Comparison of ENCODE assay signal across 14 mouse cellular contexts in genomic region chr4:82496383-82496782, GRCm38 (mm10).
A peak's percentile ranks its signal among the peaks of the same experiment; 100 is the strongest.
DNase-seq lines count a peak whose midpoint lies in the region; ATAC-seq lines count a peak whose summit lies in the region.
"Had no signal": no experiment of that assay in that cellular context is flagged by ENCODE, and none has a peak within 500 bp of the region (broad histone marks: within the 10 kb centered on the region; RNA-seq: fewer than 3 reads in every experiment).

No protein-coding gene starts in this region.

- no peak for ATAC-seq in hindbrain, embryonic 13.5 days (ENCODE audit: low FRiP score)
- no peak for ATAC-seq in hindbrain, embryonic 12.5 days (ENCODE audit: low FRiP score)
- no peak for ATAC-seq in midbrain, embryonic 13.5 days

- H3K4me2 ChIP-seq in hindbrain, embryonic 13.5 days, result peak overlapping the region; percentile 57
- no peak overlapping the region for H3K4me2 ChIP-seq in hindbrain, embryonic 12.5 days (replicated peaks)
- peak overlapping the region; percentile 37 for H3K4me2 ChIP-seq in midbrain, embryonic 13.5 days (replicated peaks)
- H3K4me2 ChIP-seq: liver, embryonic 13.5 days had no signal

- peaks cover 55% of the 10 kb centered on the region for H3K4me1 ChIP-seq in hindbrain, embryonic 13.5 days (replicated peaks)
- peaks cover 25% of the 10 kb centered on the region for H3K4me1 ChIP-seq in hindbrain, embryonic 12.5 days
- H3K4me1 ChIP-seq in midbrain, embryonic 13.5 days (replicated peaks), result peaks cover 48% of the 10 kb centered on the region
- H3K4me1 ChIP-seq in midbrain, embryonic 10.5 days, result peaks cover 8% of the 10 kb centered on the region; the same call in 1 of the 2 replicates

- H3K27ac ChIP-seq in hindbrain, embryonic 13.5 days, result peak overlapping the region; percentile 82
- H3K27ac ChIP-seq in hindbrain, embryonic 12.5 days, result no peak overlapping the region
- no peak overlapping the region; the same call in 1 of the 2 replicates for H3K27ac ChIP-seq in midbrain, embryonic 13.5 days
- H3K27ac ChIP-seq in midbrain, embryonic 10.5 days (replicated peaks), result no peak overlapping the region
- H3K27ac ChIP-seq: liver, embryonic 13.5 days had no signal

- no peaks in the 10 kb centered on the region for H3K9me3 ChIP-seq in hindbrain, embryonic 13.5 days
- no peaks in the 10 kb centered on the region for H3K9me3 ChIP-seq in hindbrain, embryonic 12.5 days (replicated peaks)
- no peaks in the 10 kb centered on the region for H3K9me3 ChIP-seq in midbrain, embryonic 13.5 days
- H3K9me3 ChIP-seq in midbrain, embryonic 10.5 days (replicated peaks), result no peaks in the 10 kb centered on the region
- H3K9me3 ChIP-seq: liver, embryonic 13.5 days had no signal

- DNase-seq in cerebellum, adult 9-10 months, result peak; percentile 65
- no peak for DNase-seq in cerebellum, adult 9-11 months
- no peak for DNase-seq in midbrain, embryonic 10.5 days (ENCODE audit: low spot score)
- DNase-seq in adrenal gland, postnatal 25 days, result no peak
- no peak for DNase-seq in frontal cortex, postnatal 10 days (ENCODE audit: low spot score in 2 of 2)
- DNase-seq: adrenal gland, adult 8-10 months; gastrocnemius, postnatal 36 days; kidney, adult 8-10 months; liver, embryonic 13.5 days; retina, postnatal 1 day; spleen, adult 18-20 months had no signal

- H3K36me3 ChIP-seq in hindbrain, embryonic 13.5 days, result peaks cover 7% of the 10 kb centered on the region
- peaks cover 20% of the 10 kb centered on the region for H3K36me3 ChIP-seq in hindbrain, embryonic 12.5 days
- peaks cover 10% of the 10 kb centered on the region for H3K36me3 ChIP-seq in midbrain, embryonic 13.5 days
- H3K36me3 ChIP-seq in midbrain, embryonic 10.5 days, result peaks cover 22% of the 10 kb centered on the region

- no peaks in the 10 kb centered on the region for H3K27me3 ChIP-seq in hindbrain, embryonic 13.5 days
- H3K27me3 ChIP-seq in hindbrain, embryonic 12.5 days, result no peaks in the 10 kb centered on the region; the same call in 1 of the 2 replicates
- no peaks in the 10 kb centered on the region for H3K27me3 ChIP-seq in midbrain, embryonic 13.5 days
- H3K27me3 ChIP-seq in midbrain, embryonic 10.5 days (ENCODE audit: low read depth, poor library complexity, severe bottlenecking), result peaks cover 28% of the 10 kb centered on the region

- peak overlapping the region; percentile 68 for H3K9ac ChIP-seq in hindbrain, embryonic 13.5 days
- H3K9ac ChIP-seq in hindbrain, embryonic 12.5 days, result no peak overlapping the region
- 0 out of 2 replicates have a peak overlapping the region, but pooled peaks have one; percentile 41 for H3K9ac ChIP-seq in midbrain, embryonic 13.5 days (replicated peaks)
- H3K9ac ChIP-seq: liver, embryonic 13.5 days had no signal

- peak overlapping the region; percentile 35 for H3K4me3 ChIP-seq in hindbrain, embryonic 13.5 days
- H3K4me3 ChIP-seq in hindbrain, embryonic 12.5 days, result no peak overlapping the region
- H3K4me3 ChIP-seq in midbrain, embryonic 13.5 days (replicated peaks), result peak overlapping the region; percentile 23; the same call in 1 of the 2 replicates
- no peak overlapping the region for H3K4me3 ChIP-seq in midbrain, embryonic 10.5 days
- H3K4me3 ChIP-seq: liver, embryonic 13.5 days had no signal

- WGBS in hindbrain, embryonic 13.5 days, result 63% methylated on average over 5 of the region's 5 CpGs
- WGBS in hindbrain, embryonic 12.5 days, result 84% methylated on average over 5 of the region's 5 CpGs
- WGBS in midbrain, embryonic 13.5 days, result 69% methylated on average over 5 of the region's 5 CpGs
- WGBS in midbrain, embryonic 10.5 days, result 87% methylated on average over 5 of the region's 5 CpGs

Comparison
In these comparisons a context has a peak if more than half of its experiments do, and no peak if none do; other contexts are left out.
1. H3K4me3 ChIP-seq: peak in hindbrain, embryonic 13.5 days (single experiment) and midbrain, embryonic 13.5 days (single experiment); none in hindbrain, embryonic 12.5 days (single experiment) and midbrain, embryonic 10.5 days (single experiment).